Mouse (Mus musculus): Measurements from ENCODE around the gene Irak2. TPM values are rescaled to one million over a fixed set of nuclear protein-coding genes. Genes with fewer than 3 reads are reported as not detected.

The Irak2 gene
- polyA plus RNA-seq, 1 experiment from 2014 or later: 1.0 TPM

GRCm38 (mm10) chr6:113623941-113624751, 14.1 kb upstream of the Irak2 start, which contains the start of gene Vhl:
TSS of gene Vhl (plus strand) at chr6:113623959.
- peak; percentile 91 for ATAC-seq (ENCODE audit: low FRiP score, low TSS enrichment)

GRCm38 (mm10) chr6:113624989-113625770, 13.1 kb upstream of the Irak2 start:
- DNase-seq (peak; percentile 27), ATAC-seq (ENCODE audit: low FRiP score, low TSS enrichment) (no peak)
- peak overlapping the region; percentile 78 for H3K4me2 ChIP-seq (ENCODE audit: low read length)
- no peak overlapping the region for H3K27ac ChIP-seq (replicated peaks; ENCODE audit: low read depth, low read length)
- 41% methylated on average over 5 of the region's 5 CpGs for WGBS
- H3K36me3 ChIP-seq (ENCODE audit: control insufficient read depth, insufficient read depth, low read length): peaks cover 25% of the 10 kb centered on the region
- no peaks in the 10 kb centered on the region for H3K27me3 ChIP-seq (ENCODE audit: control insufficient read depth, insufficient read depth, low read length)
- H3K4me3 ChIP-seq (replicated peaks; ENCODE audit: low read depth, low read length): peak overlapping the region; percentile 55
- peak overlapping the region; percentile 79 for H3K9ac ChIP-seq (replicated peaks; ENCODE audit: low read length)
- peaks cover 11% of the 10 kb centered on the region for H3K4me1 ChIP-seq (ENCODE audit: control insufficient read depth, insufficient read depth, low read length)
- H3K9me3 ChIP-seq (ENCODE audit: control insufficient read depth, low read length): no peaks in the 10 kb centered on the region

More at GRCm38 (mm10) chr6:113623941-113624751, 14.1 kb upstream of the Irak2 start, which contains the start of gene Vhl:
- peak; percentile 90 for DNase-seq
- peak within 1 kb of the TSS; percentile 79 for H3K9ac ChIP-seq (replicated peaks; ENCODE audit: low read length)
- H3K4me2 ChIP-seq (ENCODE audit: low read length): peak within 1 kb of the TSS; percentile 78
- H3K36me3 ChIP-seq (ENCODE audit: control insufficient read depth, insufficient read depth, low read length): peaks cover 15% of the 10 kb centered on the region
- under 1% methylated on average over 74 of the region's 76 CpGs for WGBS
- no peaks in the 10 kb centered on the region for H3K9me3 ChIP-seq (ENCODE audit: control insufficient read depth, low read length)
- peak within 1 kb of the TSS; percentile 89 for H3K27ac ChIP-seq (replicated peaks; ENCODE audit: low read depth, low read length)
- H3K27me3 ChIP-seq (ENCODE audit: control insufficient read depth, insufficient read depth, low read length): no peaks in the 10 kb centered on the region
- peak within 1 kb of the TSS; percentile 55 for H3K4me3 ChIP-seq (replicated peaks; ENCODE audit: low read depth, low read length)
- H3K4me1 ChIP-seq (ENCODE audit: control insufficient read depth, insufficient read depth, low read length): peaks cover 11% of the 10 kb centered on the region

- no peak overlapping the region for H3K4me3 ChIP-seq (replicated peaks; ENCODE audit: low read depth, low read length)
- DNase-seq (no peak), ATAC-seq (ENCODE audit: low FRiP score, low TSS enrichment) (no peak)
- H3K4me2 ChIP-seq (ENCODE audit: low read length): no peak overlapping the region
- H3K4me1 ChIP-seq (ENCODE audit: control insufficient read depth, insufficient read depth, low read length): peaks cover 4% of the 10 kb centered on the region
- no peak overlapping the region for H3K27ac ChIP-seq (replicated peaks; ENCODE audit: low read depth, low read length)
- peaks cover 57% of the 10 kb centered on the region for H3K36me3 ChIP-seq (ENCODE audit: control insufficient read depth, insufficient read depth, low read length)
- no peaks in the 10 kb centered on the region for H3K9me3 ChIP-seq (ENCODE audit: control insufficient read depth, low read length)
- H3K9ac ChIP-seq (replicated peaks; ENCODE audit: low read length): no peak overlapping the region
- WGBS: 87% methylated on average over 5 of the region's 5 CpGs
- no peaks in the 10 kb centered on the region for H3K27me3 ChIP-seq (ENCODE audit: control insufficient read depth, insufficient read depth, low read length)
Observed at GRCm38 (mm10) chr6:113630322-113630721, 7.9 kb upstream of the Irak2 start.

- ATAC-seq (ENCODE audit: low FRiP score, low TSS enrichment): no peak
- no peaks in the 10 kb centered on the region for H3K4me1 ChIP-seq (ENCODE audit: control insufficient read depth, insufficient read depth, low read length)
Observed at GRCm38 (mm10) chr6:113632863-113633262, 5.4 kb upstream of the Irak2 start.

GRCm38 (mm10) chr6:113639201-113639600, 934 bp downstream of the Irak2 start:
- no peak overlapping the region for H3K27ac ChIP-seq (replicated peaks; ENCODE audit: low read depth, low read length)
- H3K9ac ChIP-seq (replicated peaks; ENCODE audit: low read length): no peak overlapping the region
- 85% methylated on average over 4 of the region's 4 CpGs for WGBS
- ATAC-seq (ENCODE audit: low FRiP score, low TSS enrichment) (no peak), DNase-seq (no peak)
- no peaks in the 10 kb centered on the region; the same call in 1 of the 2 replicates for H3K36me3 ChIP-seq (ENCODE audit: control insufficient read depth, insufficient read depth, low read length)
- H3K4me3 ChIP-seq (replicated peaks; ENCODE audit: low read depth, low read length): no peak overlapping the region
- H3K9me3 ChIP-seq (ENCODE audit: control insufficient read depth, low read length): no peaks in the 10 kb centered on the region
- H3K4me2 ChIP-seq (ENCODE audit: low read length): no peak overlapping the region
- no peaks in the 10 kb centered on the region for H3K4me1 ChIP-seq (ENCODE audit: control insufficient read depth, insufficient read depth, low read length)
- no peaks in the 10 kb centered on the region for H3K27me3 ChIP-seq (ENCODE audit: control insufficient read depth, insufficient read depth, low read length)

More at GRCm38 (mm10) chr6:113632863-113633262, 5.4 kb upstream of the Irak2 start:
- DNase-seq: no peak
- H3K27me3 ChIP-seq (ENCODE audit: control insufficient read depth, insufficient read depth, low read length): no peaks in the 10 kb centered on the region
- 96% methylated on average over 4 of the region's 4 CpGs for WGBS
- H3K9me3 ChIP-seq (ENCODE audit: control insufficient read depth, low read length): no peaks in the 10 kb centered on the region
- H3K36me3 ChIP-seq (ENCODE audit: control insufficient read depth, insufficient read depth, low read length): peaks cover 54% of the 10 kb centered on the region
- no peak overlapping the region for H3K4me2 ChIP-seq (ENCODE audit: low read length)
- no peak overlapping the region for H3K27ac ChIP-seq (replicated peaks; ENCODE audit: low read depth, low read length)
- H3K9ac ChIP-seq (replicated peaks; ENCODE audit: low read length): no peak overlapping the region
- no peak overlapping the region for H3K4me3 ChIP-seq (replicated peaks; ENCODE audit: low read depth, low read length)

GRCm38 (mm10) chr6:113642605-113643004, 4.3 kb downstream of the Irak2 start:
- 88% methylated on average over 8 of the region's 8 CpGs for WGBS
- H3K4me2 ChIP-seq (ENCODE audit: low read length): no peak overlapping the region
- no peak for ATAC-seq (ENCODE audit: low FRiP score, low TSS enrichment)

GRCm38 (mm10) chr6:113643021-113643420, 4.8 kb downstream of the Irak2 start:
- DNase-seq: no peak
- 82% methylated on average over 4 of the region's 4 CpGs for WGBS
- ATAC-seq (ENCODE audit: low FRiP score, low TSS enrichment): no peak
- Histone ChIP-seq H3K9ac (replicated peaks; ENCODE audit: low read length) (no peak overlapping the region), H3K4me3 (replicated peaks; ENCODE audit: low read depth, low read length) (no peak overlapping the region), H3K9me3 (ENCODE audit: control insufficient read depth, low read length) (no peaks in the 10 kb centered on the region), H3K27me3 (ENCODE audit: control insufficient read depth, insufficient read depth, low read length) (no peaks in the 10 kb centered on the region), H3K4me2 (ENCODE audit: low read length) (no peak overlapping the region), H3K36me3 (ENCODE audit: control insufficient read depth, insufficient read depth, low read length) (no peaks in the 10 kb centered on the region), H3K4me1 (ENCODE audit: control insufficient read depth, insufficient read depth, low read length) (no peaks in the 10 kb centered on the region), H3K27ac (replicated peaks; ENCODE audit: low read depth, low read length) (no peak overlapping the region)

More at GRCm38 (mm10) chr6:113642605-113643004, 4.3 kb downstream of the Irak2 start:
- H3K9ac ChIP-seq (replicated peaks; ENCODE audit: low read length): no peak overlapping the region
- no peaks in the 10 kb centered on the region for H3K9me3 ChIP-seq (ENCODE audit: control insufficient read depth, low read length)
- no peak for DNase-seq
- no peaks in the 10 kb centered on the region for H3K4me1 ChIP-seq (ENCODE audit: control insufficient read depth, insufficient read depth, low read length)
- H3K4me3 ChIP-seq (replicated peaks; ENCODE audit: low read depth, low read length): no peak overlapping the region
- no peak overlapping the region for H3K27ac ChIP-seq (replicated peaks; ENCODE audit: low read depth, low read length)
- H3K27me3 ChIP-seq (ENCODE audit: control insufficient read depth, insufficient read depth, low read length): no peaks in the 10 kb centered on the region
- no peaks in the 10 kb centered on the region for H3K36me3 ChIP-seq (ENCODE audit: control insufficient read depth, insufficient read depth, low read length)

- Histone ChIP-seq H3K9me3 (ENCODE audit: control insufficient read depth, low read length) (no peaks in the 10 kb centered on the region), H3K36me3 (ENCODE audit: control insufficient read depth, insufficient read depth, low read length) (no peaks in the 10 kb centered on the region), H3K4me2 (ENCODE audit: low read length) (no peak overlapping the region), H3K27me3 (ENCODE audit: control insufficient read depth, insufficient read depth, low read length) (no peaks in the 10 kb centered on the region), H3K9ac (replicated peaks; ENCODE audit: low read length) (no peak overlapping the region), H3K4me3 (replicated peaks; ENCODE audit: low read depth, low read length) (no peak overlapping the region), H3K4me1 (ENCODE audit: control insufficient read depth, insufficient read depth, low read length) (no peaks in the 10 kb centered on the region), H3K27ac (replicated peaks; ENCODE audit: low read depth, low read length) (no peak overlapping the region)
- DNase-seq: no peak
- WGBS: 95% methylated on average over 2 of the region's 2 CpGs
- no peak for ATAC-seq (ENCODE audit: low FRiP score, low TSS enrichment)
Observed at GRCm38 (mm10) chr6:113643967-113644366, 5.7 kb downstream of the Irak2 start.
